Mouse (Mus musculus) limb, embryonic 14.5 days (tissue): ENCODE measurements around the gene Sowahb. TPM values are rescaled to one million over a fixed set of nuclear protein-coding genes. Genes with fewer than 3 reads are reported as not detected.

ENCODE experiments used
- ATAC-seq: fragments of 200-750 bp; cut with Nextera tagmentation; 2 replicates; pipeline ENCODE4 v1.8.0; 2017; ENCODE audit warnings: low read depth, moderate number of reproducible peaks, moderate TSS enrichment; ENCODE audit not compliant: low FRiP score
- DNase-seq: peaks from one replicate; pipeline ENCODE4 v3.0.0-alpha.2; 2015; ENCODE audit warnings: low spot score
- H3K27ac ChIP-seq: fragments of 300-500 bp; sonication (generic); replicated peaks from 2 replicates; pipeline ENCODE4 v1.5.1; 2014; ENCODE audit warnings: low read depth, mild to moderate bottlenecking, low read length, moderate library complexity, mixed read lengths
- H3K27me3 ChIP-seq: fragments of 300-500 bp; sonication (generic); 2 replicates; pipeline ENCODE4 v1.6.1; 2014; ENCODE audit warnings: low read length, mixed read lengths; ENCODE audit not compliant: control insufficient read depth, insufficient read depth
- H3K36me3 ChIP-seq: fragments of 300-500 bp; sonication (generic); 2 replicates; pipeline ENCODE4 v1.6.1; 2014; ENCODE audit warnings: mild to moderate bottlenecking, low read length, moderate library complexity, mixed read lengths; ENCODE audit not compliant: control insufficient read depth, insufficient read depth
- H3K4me1 ChIP-seq: fragments of 300-500 bp; sonication (generic); 2 replicates; pipeline ENCODE4 v1.6.1; 2014; ENCODE audit warnings: antibody characterized with exemption, low read length, mixed read lengths; ENCODE audit not compliant: control insufficient read depth, insufficient read depth
- H3K4me2 ChIP-seq: fragments of 300-500 bp; sonication (generic); replicated peaks from 2 replicates; pipeline ENCODE4 v1.6.1; 2014; ENCODE audit warnings: low read depth, mild to moderate bottlenecking, low read length, moderate library complexity; ENCODE audit not compliant: severe bottlenecking
- H3K4me3 ChIP-seq: fragments of 300-500 bp; sonication (generic); replicated peaks from 2 replicates; pipeline ENCODE4 v1.5.1; 2014; ENCODE audit warnings: low read length
- H3K9ac ChIP-seq: fragments of 300-500 bp; sonication (generic); 2 replicates; pipeline ENCODE4 v1.6.1; 2014; ENCODE audit warnings: mild to moderate bottlenecking, low read depth, low read length, moderate library complexity; ENCODE audit not compliant: severe bottlenecking
- H3K9me3 ChIP-seq: fragments of 300-500 bp; sonication (generic); 2 replicates; pipeline ENCODE4 v1.6.1; 2016; ENCODE audit warnings: low read length; ENCODE audit not compliant: control insufficient read depth
- POLR2A ChIP-seq: fragments of 200-500 bp; IDR thresholded peaks from 2 replicates; pipeline ENCODE4 v1.8.0; 2012; ENCODE audit warnings: inconsistent platforms, mild to moderate bottlenecking, moderate library complexity, borderline replicate concordance; ENCODE audit not compliant: insufficient read depth, insufficient read length; ENCODE audit errors: extremely low read depth
- WGBS: fragments of 180-500 bp; shearing (Covaris S2); extraction: QIAGEN DNeasy Blood & Tissue Kit; methylation state at CpG from one replicate; pipeline ENCODE4 v1.1.7; 2014; 5-methylcytosine and 5-hydroxymethylcytosine counted together
- polyA plus RNA-seq, 2 experiments: library from polyadenylated mRNA; depleted of rRNA in 1 of 2; stranded (reverse) in 1 of 2; unstranded in 1 of 2; fragments of >200 nt; fragmentation: Nextera tagmentation in 1 of 2; extraction: Ambion mirVana in 1 of 2; gene quantifications; 2 replicates each; pipeline versions ENCODE4 v1.2.1 to v1.2.3; 2012 to 2014

Gene Sowahb
- polyA plus RNA-seq, 2 experiments: 0.34 to 0.73 TPM

- H3K4me3 ChIP-seq: no peak overlapping the region
- no peaks in the 10 kb centered on the region for H3K36me3 ChIP-seq
- H3K4me2 ChIP-seq: peak overlapping the region; percentile 84
- no peaks in the 10 kb centered on the region for H3K27me3 ChIP-seq
- H3K27ac ChIP-seq: no peak overlapping the region
- H3K4me1 ChIP-seq: peaks cover 23% of the 10 kb centered on the region
- no peak for TF ChIP-seq POLR2A
- DNase-seq (no peak), ATAC-seq (no peak)
- no peaks in the 10 kb centered on the region for H3K9me3 ChIP-seq
- H3K9ac ChIP-seq: no peak overlapping the region
- 80% methylated on average over 3 of the region's 3 CpGs for whole genome bisulfite sequencing
Observed at GRCm38 (mm10) chr5:93091266-93091665, 46.4 kb upstream of the Sowahb start.

GRCm38 (mm10) chr5:93085900-93086299, 41.1 kb upstream of the Sowahb start:
- ATAC-seq: no peak
- H3K9me3 ChIP-seq: no peaks in the 10 kb centered on the region
- no peaks in the 10 kb centered on the region for H3K36me3 ChIP-seq
- H3K27ac ChIP-seq: no peak overlapping the region
- H3K4me1 ChIP-seq: no peaks in the 10 kb centered on the region
- no peak overlapping the region for H3K4me2 ChIP-seq
- 91% methylated on average over 4 of the region's 4 CpGs for WGBS
- no peak for DNase-seq
- TF ChIP-seq POLR2A: no peak
- no peak overlapping the region for H3K9ac ChIP-seq
- no peaks in the 10 kb centered on the region for H3K27me3 ChIP-seq
- no peak overlapping the region for H3K4me3 ChIP-seq

- ATAC-seq: no peak
- Histone ChIP-seq H3K27me3 (no peaks in the 10 kb centered on the region), H3K9me3 (no peaks in the 10 kb centered on the region), H3K36me3 (no peaks in the 10 kb centered on the region), H3K27ac (no peak overlapping the region), H3K4me1 (no peaks in the 10 kb centered on the region), H3K4me3 (no peak overlapping the region), H3K4me2 (no peak overlapping the region), H3K9ac (no peak overlapping the region)
- TF ChIP-seq POLR2A: no peak
- DNase-seq: no peak
- WGBS: 64% methylated on average over 4 of the region's 4 CpGs
Observed at GRCm38 (mm10) chr5:93085015-93085598, 40.3 kb upstream of the Sowahb start.

- ATAC-seq: no peak
- H3K4me3 ChIP-seq: no peak overlapping the region
- H3K36me3 ChIP-seq: no peaks in the 10 kb centered on the region
- H3K27ac ChIP-seq: no peak overlapping the region
- H3K4me2 ChIP-seq: no peak overlapping the region
- no peak overlapping the region for H3K9ac ChIP-seq
- no peaks in the 10 kb centered on the region for H3K9me3 ChIP-seq
- 89% methylated on average over 3 of the region's 3 CpGs for whole genome bisulfite sequencing
- no peaks in the 10 kb centered on the region for H3K27me3 ChIP-seq
- DNase-seq: no peak
- no peaks in the 10 kb centered on the region for H3K4me1 ChIP-seq
- no peak for TF ChIP-seq POLR2A
Observed at GRCm38 (mm10) chr5:93079596-93079995, 34.8 kb upstream of the Sowahb start.

- no peak for DNase-seq
- ATAC-seq: no peak
- H3K27me3 ChIP-seq: no peaks in the 10 kb centered on the region
- no peak overlapping the region for H3K4me2 ChIP-seq
- H3K9ac ChIP-seq: no peak overlapping the region
- WGBS: 85% methylated on average over 7 of the region's 7 CpGs
- H3K27ac ChIP-seq: no peak overlapping the region
- no peaks in the 10 kb centered on the region for H3K9me3 ChIP-seq
- no peaks in the 10 kb centered on the region for H3K4me1 ChIP-seq
- TF ChIP-seq POLR2A: no peak
- H3K36me3 ChIP-seq: no peaks in the 10 kb centered on the region
- H3K4me3 ChIP-seq: no peak overlapping the region
Observed at GRCm38 (mm10) chr5:93077661-93078323, 33.0 kb upstream of the Sowahb start.
